Mouse (Mus musculus): ENCODE measurements around the gene Tnfrsf19. TPM values are rescaled to one million over a fixed set of nuclear protein-coding genes. Genes with fewer than 3 reads are reported as not detected.

The Tnfrsf19 gene
- total RNA-seq, 2 experiments from 2014 or later: 3.8 to 4.9 TPM

- DNase-seq (ENCODE audit: low spot score): no peak
- intact Hi-C loops (cut with DNase I): no loop called here
Measured at GRCm38 (mm10) chr14:61024006-61024405, 22.3 kb downstream of the Tnfrsf19 start.

- intact Hi-C loops (cut with DNase I): no loop called here
- no peak for DNase-seq (ENCODE audit: low spot score)
Measured at GRCm38 (mm10) chr14:61022383-61022782, 23.9 kb downstream of the Tnfrsf19 start.

DNA sequence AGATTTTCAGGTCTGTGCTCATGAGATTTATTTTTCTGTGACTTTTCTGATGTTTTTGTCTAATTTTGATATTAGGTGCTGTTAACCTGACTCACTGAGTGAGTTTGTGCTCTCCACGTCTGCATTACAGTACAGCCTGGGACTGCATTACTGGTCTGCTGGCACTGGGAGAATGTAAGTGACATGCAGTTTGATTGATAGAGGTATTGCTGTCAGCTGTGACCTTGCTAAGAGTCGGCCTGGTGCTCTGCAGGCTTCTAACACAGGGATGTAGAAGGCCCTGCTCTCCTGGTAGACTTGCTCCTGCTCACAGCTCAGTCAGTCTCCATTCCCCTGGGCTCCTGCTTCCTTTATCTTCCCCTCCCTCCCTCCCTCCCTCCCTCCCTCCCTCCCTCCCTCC is 25.3 kb downstream of the Tnfrsf19 start:
- DNase-seq (ENCODE audit: low spot score): no peak
- intact Hi-C loops (cut with DNase I): no loop called here

- intact Hi-C loops (cut with DNase I): no loop called here
- DNase-seq (ENCODE audit: low spot score): no peak
Measured at GRCm38 (mm10) chr14:61019880-61020279, 26.4 kb downstream of the Tnfrsf19 start.

- intact Hi-C loops (cut with DNase I): no loop called here
- no peak for DNase-seq (ENCODE audit: low spot score)
Measured at GRCm38 (mm10) chr14:61014544-61014943, 31.7 kb downstream of the Tnfrsf19 start.

- peak; percentile 19 for DNase-seq (ENCODE audit: low spot score)
- intact Hi-C loops (cut with DNase I): no loop called here
Measured at GRCm38 (mm10) chr14:61012397-61012931, 33.8 kb downstream of the Tnfrsf19 start.

DNA sequence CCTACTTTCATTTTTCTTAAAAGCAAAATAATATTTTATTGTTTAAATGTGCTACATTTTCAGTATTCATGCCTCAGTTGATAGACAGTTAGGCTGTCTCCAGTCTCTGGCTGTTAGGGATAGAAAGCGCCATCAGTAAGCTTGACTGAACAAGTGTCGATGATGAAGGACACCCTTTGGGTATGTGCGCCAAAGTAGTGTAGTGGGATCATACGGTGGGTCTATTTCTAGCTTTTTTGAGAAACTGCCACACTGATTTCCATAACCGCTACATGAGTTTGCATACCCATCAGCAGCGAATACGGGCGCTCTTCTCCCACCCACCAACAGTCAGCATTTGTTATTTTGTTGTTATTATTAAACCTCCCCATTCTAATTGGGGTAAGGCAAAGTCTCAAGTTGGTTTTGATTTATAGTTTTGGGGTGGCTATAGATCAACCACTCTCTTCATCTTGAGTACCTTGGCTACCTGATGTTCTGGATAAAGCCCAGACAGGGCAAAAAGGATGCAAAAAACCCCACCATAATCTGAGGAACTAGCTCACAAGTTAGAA is 34.6 kb downstream of the Tnfrsf19 start:
- intact Hi-C loops (cut with DNase I): no loop called here
- DNase-seq (ENCODE audit: low spot score): no peak

DNA sequence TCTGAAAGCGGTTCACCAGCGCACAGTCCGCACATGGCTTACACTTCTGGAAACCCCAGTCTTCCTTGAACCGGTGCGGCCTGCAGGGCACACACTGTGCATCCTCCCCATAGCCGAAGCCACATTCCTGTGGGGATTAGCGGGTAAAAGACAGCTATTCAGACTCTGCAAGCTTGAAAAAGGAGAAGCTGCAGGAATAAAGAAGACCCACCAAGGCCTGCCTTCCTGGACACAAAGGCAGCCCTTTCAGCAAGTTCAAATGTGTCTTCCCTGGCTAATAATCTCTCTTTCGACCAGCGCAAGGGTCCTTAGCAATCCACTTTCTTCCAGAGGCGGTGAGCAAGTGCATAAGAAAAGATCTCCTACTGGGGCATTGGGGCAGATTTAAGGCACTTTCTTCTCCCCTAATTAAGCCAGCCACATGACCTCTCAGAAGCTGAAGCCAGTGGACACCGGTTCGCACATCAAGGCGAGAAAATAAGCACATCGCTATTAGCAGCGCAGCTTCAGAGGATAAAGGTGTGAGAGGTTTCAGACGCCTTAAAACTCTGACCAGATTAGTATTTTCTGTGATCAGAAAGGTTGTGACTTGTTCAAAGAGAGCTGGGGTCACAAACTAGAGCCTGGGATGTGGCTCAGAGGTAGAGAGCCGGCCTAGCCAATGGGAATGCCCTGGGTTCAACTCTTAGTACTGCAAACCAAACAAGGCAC is 41.0 kb downstream of the Tnfrsf19 start:
- DNase-seq (ENCODE audit: low spot score): no peak
- intact Hi-C loops (cut with DNase I): no loop called here

DNA sequence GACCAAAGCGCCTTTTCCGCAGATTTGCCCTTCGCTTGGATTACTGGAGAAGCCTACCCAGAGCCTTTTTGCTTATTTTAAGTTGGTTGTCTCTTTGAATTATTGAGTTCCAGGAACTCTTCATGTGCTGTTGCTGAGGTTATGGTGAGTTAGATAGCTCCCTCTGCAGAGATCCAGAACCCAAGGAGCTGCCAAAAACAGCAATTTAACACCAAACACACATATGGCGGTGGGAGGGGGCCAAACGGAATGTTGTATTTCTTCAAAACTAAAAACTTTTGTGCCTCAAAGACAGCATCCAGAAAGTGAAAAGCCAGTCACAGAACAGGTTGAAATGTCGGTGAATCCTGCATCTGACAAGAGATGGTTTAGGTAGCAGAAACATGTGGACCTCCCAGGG is 42.6 kb downstream of the Tnfrsf19 start:
- DNase-seq (ENCODE audit: low spot score): no peak
- intact Hi-C loops (cut with DNase I): no loop called here

- intact Hi-C loops (cut with DNase I): no loop called here
- no peak for DNase-seq (ENCODE audit: low spot score)
Measured at GRCm38 (mm10) chr14:61000072-61000471, 46.2 kb downstream of the Tnfrsf19 start.

DNA sequence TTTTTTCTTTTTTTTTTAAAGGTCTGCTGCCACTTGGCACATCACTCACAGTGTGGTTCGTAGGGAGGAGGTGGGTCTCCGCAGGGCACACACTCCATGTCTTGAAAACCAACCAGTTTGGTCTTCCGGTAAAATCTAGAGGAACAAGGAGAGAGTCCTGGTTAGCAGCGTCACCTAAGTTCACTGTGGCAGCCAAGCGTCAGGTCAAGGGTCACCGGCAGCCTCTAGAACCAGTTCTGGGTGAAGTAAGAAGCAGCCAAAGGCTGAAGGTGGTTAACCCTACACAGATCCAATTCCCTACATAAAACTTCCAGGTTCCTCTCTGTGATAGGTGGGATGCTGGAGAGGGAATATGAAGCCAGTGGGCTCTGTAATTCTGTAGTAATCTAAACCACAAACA is 49.7 kb downstream of the Tnfrsf19 start:
- intact Hi-C loops (cut with DNase I): no loop called here
- no peak for DNase-seq (ENCODE audit: low spot score)

DNA sequence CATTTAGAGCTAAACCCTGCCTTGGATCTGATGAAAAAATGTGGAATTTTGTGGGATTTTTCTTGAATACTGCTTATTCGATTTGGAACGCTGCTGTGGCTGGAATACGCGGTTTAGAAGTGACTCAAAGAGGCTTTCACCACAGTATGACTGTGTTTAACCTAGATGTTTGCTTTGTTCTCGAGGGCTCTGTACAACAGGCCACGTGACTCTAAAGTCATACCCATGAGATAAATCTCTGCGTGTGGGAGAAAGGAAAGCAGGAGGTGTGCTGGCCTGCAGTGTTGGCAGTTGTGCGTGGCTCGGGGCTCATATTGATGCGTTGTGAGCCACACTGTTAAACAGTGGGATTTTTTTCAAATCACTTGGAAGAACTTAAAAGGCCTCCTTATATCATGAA is 52.8 kb downstream of the Tnfrsf19 start:
- intact Hi-C loops (cut with DNase I): no loop called here
- DNase-seq (ENCODE audit: low spot score): no peak

- no peak for DNase-seq (ENCODE audit: low spot score)
- intact Hi-C loops (cut with DNase I): no loop called here
Measured at GRCm38 (mm10) chr14:60993092-60993491, 53.2 kb downstream of the Tnfrsf19 start.

GRCm38 (mm10) chr14:60992144-60992543 is 54.1 kb downstream of the Tnfrsf19 start:
- no peak for DNase-seq (ENCODE audit: low spot score)
- intact Hi-C loops (cut with DNase I): no loop called here

DNA sequence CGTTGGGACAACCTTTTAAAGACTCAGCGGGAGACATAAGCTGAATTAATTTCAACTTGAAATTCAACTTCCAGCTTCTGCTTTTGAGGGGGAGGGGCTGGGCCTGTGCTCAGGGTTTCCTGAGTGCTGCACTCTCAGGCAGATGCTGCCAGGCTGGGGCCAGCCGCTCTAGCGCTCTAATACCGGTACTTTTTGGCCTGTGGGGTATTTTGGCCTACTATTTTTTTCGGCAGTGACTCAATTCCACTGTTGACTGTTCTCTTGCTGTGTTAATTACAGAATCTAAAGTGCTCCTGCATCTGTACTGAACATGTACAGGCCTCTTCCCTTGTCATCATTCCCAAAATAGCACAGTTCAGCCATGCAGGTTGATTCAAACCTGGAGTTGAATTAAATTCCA is 58.1 kb downstream of the Tnfrsf19 start:
- no peak for DNase-seq (ENCODE audit: low spot score)
- intact Hi-C loops (cut with DNase I): no loop called here

DNA sequence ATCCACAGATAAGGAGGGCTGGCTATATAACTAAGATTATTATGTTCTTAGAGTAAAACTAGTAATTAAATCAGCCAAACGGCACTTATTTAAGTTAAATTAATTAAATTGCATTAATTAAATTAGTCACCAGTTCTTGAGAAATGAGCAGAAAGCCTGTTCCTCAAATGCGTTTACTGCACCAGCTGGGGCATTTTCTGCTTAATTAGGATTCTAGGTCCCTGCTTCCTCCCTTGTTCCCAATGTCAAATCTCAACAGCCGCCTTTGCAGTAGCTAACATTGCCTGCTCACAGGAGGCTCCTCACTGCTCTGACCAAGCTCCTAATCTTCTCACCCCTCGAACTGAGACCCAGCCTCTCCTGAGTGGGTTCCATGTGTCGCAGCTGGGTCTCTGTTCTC is 59.4 kb downstream of the Tnfrsf19 start:
- intact Hi-C loops (cut with DNase I): no loop called here
- no peak for DNase-seq (ENCODE audit: low spot score)

GRCm38 (mm10) chr14:60985077-60985476 is 61.2 kb downstream of the Tnfrsf19 start:
- DNase-seq (ENCODE audit: low spot score): no peak
- intact Hi-C loops (cut with DNase I): no loop called here

- intact Hi-C loops (cut with DNase I): no loop called here
- no peak for DNase-seq (ENCODE audit: low spot score)
Measured at GRCm38 (mm10) chr14:60984266-60984665, 62.0 kb downstream of the Tnfrsf19 start.

DNA sequence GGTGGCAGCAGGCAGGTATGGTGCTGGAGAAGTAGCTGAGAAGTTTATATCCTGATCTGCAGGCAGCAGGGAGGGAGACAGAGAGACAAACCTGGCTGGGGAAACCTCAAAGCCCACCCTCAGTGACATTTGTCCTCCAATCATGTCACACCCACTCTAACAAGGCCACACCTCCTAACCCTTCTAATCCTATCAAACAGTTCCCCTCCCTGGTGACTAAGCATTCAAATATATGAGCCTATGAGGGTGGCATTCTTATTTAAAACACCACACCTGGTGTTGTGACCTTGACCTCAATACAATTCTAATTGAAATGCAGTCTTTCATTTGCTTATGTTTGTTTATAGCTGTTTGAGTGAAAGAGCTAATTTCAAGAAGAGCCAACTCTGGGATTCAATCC is 64.2 kb downstream of the Tnfrsf19 start:
- intact Hi-C loops (cut with DNase I): no loop called here
- no peak for DNase-seq (ENCODE audit: low spot score)

- intact Hi-C loops (cut with DNase I): no loop called here
- DNase-seq (ENCODE audit: low spot score): no peak
Measured at GRCm38 (mm10) chr14:60980244-60980887, 65.9 kb downstream of the Tnfrsf19 start.

DNA sequence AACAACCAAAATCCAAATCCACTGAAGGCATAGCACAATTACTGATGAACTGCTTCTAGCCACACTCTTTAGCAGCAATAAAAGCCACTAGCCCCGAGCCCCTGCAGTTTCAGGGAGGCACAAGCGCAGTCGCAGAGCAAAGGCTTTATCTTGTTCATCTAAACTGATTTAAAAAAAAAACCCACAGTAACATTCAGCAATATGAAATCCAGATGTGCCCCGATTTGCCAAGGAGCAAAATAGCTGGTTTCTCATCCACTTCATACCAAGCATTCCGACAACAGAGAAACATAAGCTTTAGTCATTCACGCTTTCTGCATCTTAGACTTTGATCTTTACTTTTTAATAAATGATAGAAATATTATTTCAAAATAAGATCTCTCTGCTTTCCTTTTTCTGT is 68.2 kb downstream of the Tnfrsf19 start:
- intact Hi-C loops (cut with DNase I): no loop called here
- no peak for DNase-seq (ENCODE audit: low spot score)

All from heart, postnatal 25 days (tissue).